Mouse (Mus musculus): ENCODE measurements around the gene Deaf1. TPM values are rescaled to one million over a fixed set of nuclear protein-coding genes. Genes with fewer than 3 reads are reported as not detected.

Gene Deaf1
- polyA plus RNA-seq, 2 experiments: 47.0 to 82.6 TPM

DNA sequence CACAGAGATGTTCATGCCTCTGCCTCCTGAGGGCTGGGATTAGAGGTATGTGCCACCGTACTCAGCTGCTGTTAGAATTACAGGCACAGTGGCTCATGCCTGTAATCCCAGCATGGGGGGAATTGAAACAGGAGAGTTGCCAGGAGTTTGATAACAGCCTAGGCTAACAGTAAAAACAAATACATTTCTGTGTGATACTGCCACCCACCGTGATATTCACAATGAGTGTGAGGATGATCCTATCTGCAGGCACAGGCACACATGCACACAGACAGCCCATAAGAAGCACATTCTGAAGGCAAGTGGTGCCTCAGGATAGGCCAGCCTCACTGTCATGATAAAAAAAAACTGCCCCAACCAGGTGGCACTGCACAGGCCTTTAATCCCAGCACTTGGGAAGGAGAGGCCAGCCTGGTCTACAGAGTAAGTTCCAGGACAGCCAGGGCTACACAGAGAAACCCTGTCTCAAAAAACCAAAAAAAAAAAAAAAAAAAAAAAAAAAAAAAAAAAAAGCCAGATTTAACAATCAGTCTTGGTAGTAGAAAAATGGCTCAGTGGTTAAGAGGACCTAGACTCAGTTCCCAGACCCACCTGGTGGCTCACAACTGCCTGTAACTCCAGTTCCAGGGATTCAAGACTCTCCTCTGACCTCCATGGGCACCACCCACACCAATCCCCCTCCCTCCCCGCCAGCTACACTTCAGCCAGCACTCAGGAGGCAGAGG lies 29.4 kb downstream of the Deaf1 start:
- no peak for ATAC-seq (ENCODE audit: low FRiP score, low read depth)
- 82% methylated on average over 3 of the region's 3 CpGs for WGBS

DNA sequence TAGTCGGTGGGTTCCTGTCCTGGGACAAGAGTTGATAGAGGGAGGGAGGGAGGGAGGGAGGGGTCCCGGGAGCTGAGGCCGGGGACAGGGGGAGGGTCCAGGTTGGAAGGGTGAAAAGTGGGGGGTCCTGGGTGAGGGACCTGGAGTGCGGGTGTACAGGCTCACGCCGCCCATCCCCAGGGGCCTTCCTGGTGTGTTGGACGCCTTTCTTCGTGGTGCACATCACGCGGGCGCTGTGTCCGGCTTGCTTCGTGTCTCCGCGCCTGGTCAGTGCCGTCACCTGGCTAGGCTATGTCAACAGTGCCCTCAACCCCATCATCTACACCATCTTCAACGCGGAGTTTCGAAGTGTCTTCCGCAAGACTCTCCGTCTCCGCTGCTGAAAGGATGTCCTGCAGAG lies 33.0 kb downstream of the Deaf1 start:
- Histone ChIP-seq H3K4me3 (replicated peaks; ENCODE audit: low read length) (peak overlapping the region; percentile 39), H3K4me1 (ENCODE audit: control insufficient read depth, insufficient read depth, low read length) (peaks cover 4% of the 10 kb centered on the region; the same call in 1 of the 2 replicates), H3K27ac (replicated peaks; ENCODE audit: low read depth, low read length) (no peak overlapping the region), H3K36me3 (ENCODE audit: control insufficient read depth, insufficient read depth, low read length) (peaks cover 16% of the 10 kb centered on the region; the same call in 1 of the 2 replicates), H3K9me3 (ENCODE audit: control insufficient read depth, low read length) (no peaks in the 10 kb centered on the region), H3K9ac (ENCODE audit: low read depth, low read length, severe bottlenecking) (peak overlapping the region; percentile 53; the same call in 1 of the 2 replicates), H3K4me2 (replicated peaks; ENCODE audit: low read depth, low read length, severe bottlenecking) (peak overlapping the region; percentile 79), H3K27me3 (ENCODE audit: control insufficient read depth, insufficient read depth, low read length) (peaks cover 42% of the 10 kb centered on the region)
- 12% methylated on average over 15 of the region's 22 CpGs for WGBS
- ATAC-seq (ENCODE audit: low FRiP score, low read depth) (no peak), DNase-seq (ENCODE audit: low spot score) (no peak)
- TF ChIP-seq POLR2A (IDR thresholded peaks at IDR 0.05; ENCODE audit: borderline replicate concordance, extremely low read depth, insufficient read depth, insufficient read length): no peak

More for the DNA sequence above, 29.4 kb downstream of the Deaf1 start:
- no peaks in the 10 kb centered on the region for H3K4me1 ChIP-seq (ENCODE audit: control insufficient read depth, insufficient read depth, low read length)
- H3K27me3 ChIP-seq (ENCODE audit: control insufficient read depth, insufficient read depth, low read length): peaks cover 25% of the 10 kb centered on the region
- no peak overlapping the region for H3K9ac ChIP-seq (ENCODE audit: low read depth, low read length, severe bottlenecking)
- H3K9me3 ChIP-seq (ENCODE audit: control insufficient read depth, low read length): no peaks in the 10 kb centered on the region
- H3K36me3 ChIP-seq (ENCODE audit: control insufficient read depth, insufficient read depth, low read length): peaks cover 43% of the 10 kb centered on the region
- no peak overlapping the region for H3K4me3 ChIP-seq (replicated peaks; ENCODE audit: low read length)
- no peak for TF ChIP-seq POLR2A (IDR thresholded peaks at IDR 0.05; ENCODE audit: borderline replicate concordance, extremely low read depth, insufficient read depth, insufficient read length)
- no peak overlapping the region for H3K4me2 ChIP-seq (replicated peaks; ENCODE audit: low read depth, low read length, severe bottlenecking)
- DNase-seq (ENCODE audit: low spot score): no peak
- no peak overlapping the region for H3K27ac ChIP-seq (replicated peaks; ENCODE audit: low read depth, low read length)

DNA sequence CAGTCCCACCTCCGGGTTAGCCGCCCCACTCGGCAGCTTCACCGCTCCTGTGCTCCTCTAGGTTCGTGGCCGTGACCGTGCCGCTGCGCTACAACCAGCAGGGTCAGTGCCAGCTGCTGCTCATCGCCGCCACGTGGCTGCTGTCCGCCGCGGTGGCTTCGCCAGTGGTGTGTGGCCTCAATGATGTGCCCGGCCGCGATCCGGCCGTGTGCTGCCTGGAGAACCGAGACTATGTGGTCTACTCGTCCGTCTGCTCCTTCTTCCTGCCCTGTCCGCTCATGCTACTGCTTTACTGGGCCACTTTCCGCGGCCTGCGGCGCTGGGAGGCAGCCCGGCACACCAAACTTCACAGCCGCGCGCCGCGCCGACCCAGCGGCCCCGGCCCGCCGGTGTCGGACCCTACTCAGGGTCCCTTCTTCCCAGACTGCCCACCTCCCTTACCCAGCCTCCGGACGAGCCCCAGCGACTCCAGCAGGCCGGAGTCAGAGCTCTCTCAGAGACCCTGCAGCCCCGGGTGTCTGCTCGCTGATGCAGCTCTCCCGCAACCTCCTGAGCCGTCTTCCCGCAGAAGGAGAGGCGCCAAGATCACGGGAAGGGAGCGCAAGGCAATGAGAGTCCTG lies 33.5 kb downstream of the Deaf1 start:
- H3K27ac ChIP-seq (replicated peaks; ENCODE audit: low read depth, low read length): no peak overlapping the region
- peaks cover 4% of the 10 kb centered on the region; the same call in 1 of the 2 replicates for H3K4me1 ChIP-seq (ENCODE audit: control insufficient read depth, insufficient read depth, low read length)
- H3K36me3 ChIP-seq (ENCODE audit: control insufficient read depth, insufficient read depth, low read length): peaks cover 16% of the 10 kb centered on the region; the same call in 1 of the 2 replicates
- H3K9me3 ChIP-seq (ENCODE audit: control insufficient read depth, low read length): no peaks in the 10 kb centered on the region
- H3K4me3 ChIP-seq (replicated peaks; ENCODE audit: low read length): peak overlapping the region; percentile 39
- ATAC-seq (ENCODE audit: low FRiP score, low read depth) (peak; percentile 10; the same call in 1 of the 2 replicates), DNase-seq (ENCODE audit: low spot score) (no peak)
- TF ChIP-seq POLR2A (IDR thresholded peaks at IDR 0.05; ENCODE audit: borderline replicate concordance, extremely low read depth, insufficient read depth, insufficient read length): no peak
- peak overlapping the region; percentile 79 for H3K4me2 ChIP-seq (replicated peaks; ENCODE audit: low read depth, low read length, severe bottlenecking)
- peak overlapping the region; percentile 53 for H3K9ac ChIP-seq (ENCODE audit: low read depth, low read length, severe bottlenecking)
- under 1% methylated on average over 31 of the region's 53 CpGs for WGBS
- peaks cover 42% of the 10 kb centered on the region for H3K27me3 ChIP-seq (ENCODE audit: control insufficient read depth, insufficient read depth, low read length)

DNA sequence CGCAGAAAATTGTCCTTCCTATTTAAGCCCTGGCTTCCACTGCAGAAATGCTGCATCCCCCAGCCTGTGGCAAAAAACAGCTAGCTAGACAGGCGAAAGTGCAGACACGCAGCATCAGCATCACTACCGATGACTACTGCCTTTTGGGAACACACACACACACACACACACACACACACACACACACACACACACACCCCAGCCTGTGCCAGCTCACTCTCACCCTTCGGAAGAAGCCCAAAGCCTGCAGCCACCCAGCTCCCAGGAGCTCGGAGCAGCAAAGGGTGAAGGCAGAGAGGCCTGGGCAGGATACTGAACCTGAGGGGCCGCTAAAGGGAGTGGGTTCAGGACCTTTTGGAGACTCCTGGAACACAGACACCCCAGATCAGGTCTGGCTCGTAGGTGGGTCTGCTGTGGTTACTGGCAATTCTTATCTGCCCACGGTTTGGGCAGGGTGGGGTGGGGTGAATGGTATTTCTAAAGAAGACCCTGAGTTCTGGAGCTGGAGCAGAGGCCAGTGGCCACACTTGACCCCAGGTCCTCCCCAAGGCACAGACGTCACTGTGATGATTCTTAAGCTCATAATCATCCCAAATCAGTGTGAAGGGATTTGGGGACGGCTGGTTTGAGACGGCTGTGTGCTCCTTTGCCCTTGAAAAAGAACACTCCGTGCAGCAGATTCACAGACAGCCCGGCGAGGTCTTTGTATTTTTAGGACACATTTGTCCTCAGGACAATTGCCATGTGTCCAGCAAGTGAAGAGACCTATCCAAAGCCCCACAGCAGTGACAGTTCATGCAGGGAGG lies 34.7 kb downstream of the Deaf1 start:
- WGBS: 46% methylated on average over 15 of the region's 15 CpGs
- no peak for TF ChIP-seq POLR2A (IDR thresholded peaks at IDR 0.05; ENCODE audit: borderline replicate concordance, extremely low read depth, insufficient read depth, insufficient read length)
- DNase-seq (ENCODE audit: low spot score): no peak
- no peak for ATAC-seq (ENCODE audit: low FRiP score, low read depth)
- H3K4me3 ChIP-seq (replicated peaks; ENCODE audit: low read length): peak overlapping the region; percentile 55
- peaks cover 42% of the 10 kb centered on the region for H3K27me3 ChIP-seq (ENCODE audit: control insufficient read depth, insufficient read depth, low read length)
- H3K9me3 ChIP-seq (ENCODE audit: control insufficient read depth, low read length): no peaks in the 10 kb centered on the region
- 0 out of 2 replicates have a peak, but pooled peaks cover 11% of the 10 kb centered on the region for H3K36me3 ChIP-seq (ENCODE audit: control insufficient read depth, insufficient read depth, low read length)
- no peak overlapping the region for H3K27ac ChIP-seq (replicated peaks; ENCODE audit: low read depth, low read length)
- H3K4me2 ChIP-seq (replicated peaks; ENCODE audit: low read depth, low read length, severe bottlenecking): peak overlapping the region; percentile 99
- peaks cover 4% of the 10 kb centered on the region; the same call in 1 of the 2 replicates for H3K4me1 ChIP-seq (ENCODE audit: control insufficient read depth, insufficient read depth, low read length)
- H3K9ac ChIP-seq (ENCODE audit: low read depth, low read length, severe bottlenecking): peak overlapping the region; percentile 63
